Mouse (Mus musculus) neural tube, embryonic 14.5 days (tissue): ENCODE measurements at regions not wholly inside any gene's neighbourhood (a gene's known extent, or its start where the extent isn't known, plus 50 kb on each side); places are given as distances from the start of the nearest gene placed in this dataset.

Experiments
- ATAC-seq: fragments of 200-750 bp; cut with Nextera tagmentation; 2 replicates; pipeline ENCODE4 v1.8.0; 2017; ENCODE audit warnings: low read depth, mild to moderate bottlenecking, moderate TSS enrichment, moderate library complexity
- H3K27ac ChIP-seq: fragments of 300-500 bp; sonication (generic); 2 replicates; pipeline ENCODE4 v1.5.1; 2014; ENCODE audit warnings: low read depth, mild to moderate bottlenecking, control low read depth, low read length, moderate library complexity, mixed read lengths
- H3K27me3 ChIP-seq: fragments of 300-500 bp; sonication (generic); 2 replicates; pipeline ENCODE4 v1.6.1; 2014; ENCODE audit warnings: low read length; ENCODE audit not compliant: control insufficient read depth, insufficient read depth
- H3K36me3 ChIP-seq: fragments of 300-500 bp; sonication (generic); 2 replicates; pipeline ENCODE4 v1.6.1; 2014; ENCODE audit warnings: low read length, mixed read lengths; ENCODE audit not compliant: control insufficient read depth, insufficient read depth
- H3K4me1 ChIP-seq: fragments of 300-500 bp; sonication (generic); 2 replicates; pipeline ENCODE4 v1.6.1; 2014; ENCODE audit warnings: low read length; ENCODE audit not compliant: control insufficient read depth, insufficient read depth
- H3K4me2 ChIP-seq: fragments of 300-500 bp; sonication (generic); 2 replicates; pipeline ENCODE4 v1.6.1; 2014; ENCODE audit warnings: mild to moderate bottlenecking, low read depth, low read length, control low read depth
- H3K4me3 ChIP-seq: fragments of 300-500 bp; sonication (generic); 2 replicates; pipeline ENCODE4 v1.5.1; 2014; ENCODE audit warnings: low read depth, low read length, control low read depth, mixed read lengths
- H3K9ac ChIP-seq: fragments of 300-500 bp; sonication (generic); replicated peaks from 2 replicates; pipeline ENCODE4 v1.6.1; 2014; ENCODE audit warnings: low read depth, mild to moderate bottlenecking, control low read depth, low read length, mixed read lengths
- H3K9me3 ChIP-seq: fragments of 300-500 bp; sonication (generic); 2 replicates; pipeline ENCODE4 v1.6.1; 2016; ENCODE audit warnings: low read length; ENCODE audit not compliant: control insufficient read depth
- WGBS: fragments of 180-500 bp; shearing (Covaris S2); extraction: QIAGEN DNeasy Blood & Tissue Kit; methylation state at CpG from one replicate; pipeline ENCODE4 v1.1.7; 2014; 5-methylcytosine and 5-hydroxymethylcytosine counted together

GRCm38 (mm10) chr3:133774229-133774628 lies 229.3 kb upstream of the Tet2 start:
- no peaks in the 10 kb centered on the region for H3K36me3 ChIP-seq
- H3K9ac ChIP-seq: no peak overlapping the region
- no peak overlapping the region for H3K4me2 ChIP-seq
- no peaks in the 10 kb centered on the region for H3K9me3 ChIP-seq
- H3K4me1 ChIP-seq: no peaks in the 10 kb centered on the region
- WGBS: 77% methylated on average over 3 of the region's 3 CpGs
- H3K27ac ChIP-seq: no peak overlapping the region
- ATAC-seq: no peak
- no peaks in the 10 kb centered on the region for H3K27me3 ChIP-seq
- no peak overlapping the region for H3K4me3 ChIP-seq

GRCm38 (mm10) chr3:133776013-133776412 lies 231.1 kb upstream of the Tet2 start:
- no peaks in the 10 kb centered on the region for H3K27me3 ChIP-seq
- no peak overlapping the region for H3K27ac ChIP-seq
- no peak for ATAC-seq
- no peaks in the 10 kb centered on the region for H3K4me1 ChIP-seq
- H3K9ac ChIP-seq: no peak overlapping the region
- 51% methylated on average over 3 of the region's 4 CpGs for WGBS
- H3K4me2 ChIP-seq: no peak overlapping the region
- no peaks in the 10 kb centered on the region for H3K9me3 ChIP-seq
- no peak overlapping the region for H3K4me3 ChIP-seq
- no peaks in the 10 kb centered on the region for H3K36me3 ChIP-seq

GRCm38 (mm10) chr3:133779161-133779789 lies 234.3 kb upstream of the Tet2 start:
- Histone ChIP-seq H3K4me1 (no peaks in the 10 kb centered on the region), H3K27ac (no peak overlapping the region), H3K27me3 (no peaks in the 10 kb centered on the region), H3K4me3 (no peak overlapping the region), H3K36me3 (no peaks in the 10 kb centered on the region), H3K9me3 (no peaks in the 10 kb centered on the region), H3K4me2 (no peak overlapping the region), H3K9ac (no peak overlapping the region)
- 67% methylated on average over 2 of the region's 2 CpGs for WGBS
- no peak for ATAC-seq

GRCm38 (mm10) chr3:133783060-133783459 lies 238.1 kb upstream of the Tet2 start:
- no peaks in the 10 kb centered on the region for H3K36me3 ChIP-seq
- no peak overlapping the region for H3K9ac ChIP-seq
- H3K27ac ChIP-seq: no peak overlapping the region
- H3K4me3 ChIP-seq: no peak overlapping the region
- ATAC-seq: no peak
- H3K9me3 ChIP-seq: no peaks in the 10 kb centered on the region
- H3K4me2 ChIP-seq: no peak overlapping the region
- no peaks in the 10 kb centered on the region for H3K27me3 ChIP-seq
- 88% methylated on average over 1 of the region's 1 CpGs for WGBS
- H3K4me1 ChIP-seq: no peaks in the 10 kb centered on the region

GRCm38 (mm10) chr3:133791361-133791760 lies 246.4 kb upstream of the Tet2 start:
- no peaks in the 10 kb centered on the region for H3K4me1 ChIP-seq
- no peaks in the 10 kb centered on the region for H3K9me3 ChIP-seq
- no peak overlapping the region for H3K9ac ChIP-seq
- H3K4me3 ChIP-seq: no peak overlapping the region
- 95% methylated on average over 2 of the region's 2 CpGs for WGBS
- no peaks in the 10 kb centered on the region for H3K36me3 ChIP-seq
- no peak overlapping the region for H3K4me2 ChIP-seq
- no peak overlapping the region for H3K27ac ChIP-seq
- no peaks in the 10 kb centered on the region for H3K27me3 ChIP-seq
- no peak for ATAC-seq

- ATAC-seq: no peak
- no peak overlapping the region for H3K27ac ChIP-seq
These were observed 264.1 kb upstream of the Tet2 start for GRCm38 (mm10) chr3:133809007-133809552.

GRCm38 (mm10) chr3:133818966-133819700 lies 274.2 kb upstream of the Tet2 start:
- 87% methylated on average over 4 of the region's 4 CpGs for WGBS
- H3K9me3 ChIP-seq: no peaks in the 10 kb centered on the region
- no peaks in the 10 kb centered on the region for H3K36me3 ChIP-seq
- H3K4me3 ChIP-seq: no peak overlapping the region
- H3K27me3 ChIP-seq: no peaks in the 10 kb centered on the region
- H3K4me1 ChIP-seq: no peaks in the 10 kb centered on the region
- H3K27ac ChIP-seq: no peak overlapping the region
- no peak for ATAC-seq
- H3K4me2 ChIP-seq: no peak overlapping the region
- H3K9ac ChIP-seq: no peak overlapping the region

More at GRCm38 (mm10) chr3:133809007-133809552, 264.1 kb upstream of the Tet2 start:
- Histone ChIP-seq H3K4me2 (no peak overlapping the region), H3K4me1 (no peaks in the 10 kb centered on the region), H3K4me3 (no peak overlapping the region), H3K36me3 (no peaks in the 10 kb centered on the region), H3K9ac (no peak overlapping the region), H3K9me3 (no peaks in the 10 kb centered on the region), H3K27me3 (no peaks in the 10 kb centered on the region)
- WGBS: 86% methylated on average over 1 of the region's 1 CpGs

GRCm38 (mm10) chr3:133833739-133834391 lies 288.9 kb upstream of the Tet2 start:
- ATAC-seq: no peak
- Histone ChIP-seq H3K4me1 (no peaks in the 10 kb centered on the region), H3K27me3 (no peaks in the 10 kb centered on the region), H3K36me3 (no peaks in the 10 kb centered on the region), H3K9ac (no peak overlapping the region), H3K4me2 (no peak overlapping the region), H3K27ac (no peak overlapping the region), H3K4me3 (no peak overlapping the region), H3K9me3 (no peaks in the 10 kb centered on the region)
- WGBS: 92% methylated on average over 2 of the region's 2 CpGs

- Histone ChIP-seq H3K4me1 (no peaks in the 10 kb centered on the region), H3K27me3 (no peaks in the 10 kb centered on the region), H3K4me3 (no peak overlapping the region), H3K9me3 (no peaks in the 10 kb centered on the region), H3K36me3 (no peaks in the 10 kb centered on the region), H3K27ac (no peak overlapping the region), H3K4me2 (no peak overlapping the region), H3K9ac (no peak overlapping the region)
- WGBS: 77% methylated on average over 3 of the region's 3 CpGs
- no peak for ATAC-seq
These were observed 289.5 kb upstream of the Tet2 start for GRCm38 (mm10) chr3:133834459-133834858.
